Mouse (Mus musculus): ENCODE results near the gene Dock6. TPM values are rescaled to one million over a fixed set of nuclear protein-coding genes. Genes with fewer than 3 reads are reported as not detected.
A peak's percentile ranks its signal among the peaks of the same experiment; 100 is the strongest.

Dock6 gene
- polyA plus RNA-seq, 1 experiment from 2014 or later, result 68.0 TPM

GRCm38 (mm10) chr9:21754003-21754402, 98.4 kb downstream of the Dock6 start:
- H3K4me1 ChIP-seq, result peaks cover 41% of the 10 kb centered on the region
- no peaks in the 10 kb centered on the region for H3K27me3 ChIP-seq
- H3K36me3 ChIP-seq, result peaks cover 30% of the 10 kb centered on the region
- no peak overlapping the region for H3K4me2 ChIP-seq
- no peaks in the 10 kb centered on the region for H3K9me3 ChIP-seq
- 59% methylated on average over 2 of the region's 2 CpGs for WGBS
- peak overlapping the region; percentile 72 for H3K27ac ChIP-seq
- no peak overlapping the region for H3K4me3 ChIP-seq
- H3K9ac ChIP-seq, result no peak overlapping the region
- peak; percentile 71 for ATAC-seq (ENCODE audit: borderline replicate concordance, extremely low read depth, low FRiP score, low TSS enrichment)

GRCm38 (mm10) chr9:21752252-21752792, 100.1 kb downstream of the Dock6 start:
- no peak overlapping the region for H3K9ac ChIP-seq
- peak overlapping the region; percentile 53 for H3K27ac ChIP-seq
- no peaks in the 10 kb centered on the region for H3K9me3 ChIP-seq
- H3K36me3 ChIP-seq, result peaks cover 38% of the 10 kb centered on the region
- 46% methylated on average over 10 of the region's 10 CpGs for WGBS
- no peak overlapping the region for H3K4me2 ChIP-seq
- ATAC-seq (ENCODE audit: borderline replicate concordance, extremely low read depth, low FRiP score, low TSS enrichment), result no peak
- no peak overlapping the region for H3K4me3 ChIP-seq
- H3K27me3 ChIP-seq, result no peaks in the 10 kb centered on the region
- peaks cover 47% of the 10 kb centered on the region for H3K4me1 ChIP-seq

- Histone ChIP-seq H3K9ac (no peak overlapping the region), H3K4me1 (peaks cover 49% of the 10 kb centered on the region), H3K4me2 (no peak overlapping the region), H3K27ac (peak overlapping the region; percentile 21; the same call in 1 of the 2 replicates), H3K4me3 (no peak overlapping the region), H3K9me3 (no peaks in the 10 kb centered on the region), H3K36me3 (peaks cover 38% of the 10 kb centered on the region), H3K27me3 (no peaks in the 10 kb centered on the region)
- WGBS, result 55% methylated on average over 6 of the region's 6 CpGs
- no peak for ATAC-seq (ENCODE audit: borderline replicate concordance, extremely low read depth, low FRiP score, low TSS enrichment)
Observed at GRCm38 (mm10) chr9:21751347-21751746, 101.1 kb downstream of the Dock6 start.

GRCm38 (mm10) chr9:21750370-21750769, 102.1 kb downstream of the Dock6 start:
- peaks cover 49% of the 10 kb centered on the region for H3K4me1 ChIP-seq
- H3K27me3 ChIP-seq, result no peaks in the 10 kb centered on the region
- no peak for ATAC-seq (ENCODE audit: borderline replicate concordance, extremely low read depth, low FRiP score, low TSS enrichment)
- peaks cover 40% of the 10 kb centered on the region for H3K36me3 ChIP-seq
- H3K9ac ChIP-seq, result no peak overlapping the region
- no peaks in the 10 kb centered on the region for H3K9me3 ChIP-seq
- 78% methylated on average over 3 of the region's 3 CpGs for WGBS
- peak overlapping the region; percentile 62 for H3K27ac ChIP-seq
- H3K4me2 ChIP-seq, result no peak overlapping the region
- no peak overlapping the region for H3K4me3 ChIP-seq

Small RNA genes lying within 50 kb of the gene (microRNA-seq; reads per million reads assigned to microRNA genes)
- gene Mir7083, result 9.6 reads per million, percentile 28 among the genes with 10 or more reads in this experiment

Other genes starting within 250 kb of the Dock6 start
- gene Smarca4, start 236.5 kb downstream of the Dock6 start, polyA plus RNA-seq (2015; fragmentation: Nextera tagmentation; extraction: Ambion mirVana), result 74.6 and 83.2 TPM in 2 replicates
- gene Ldlr, start 129.2 kb downstream of the Dock6 start, polyA plus RNA-seq (2015; fragmentation: Nextera tagmentation; extraction: Ambion mirVana), result 38.9 and 39.5 TPM in 2 replicates
- 154 TPM in 2 replicates for gene Spc24, start 92.3 kb downstream of the Dock6 start, polyA plus RNA-seq (2015; fragmentation: Nextera tagmentation; extraction: Ambion mirVana)
- gene Kank2, start 53.9 kb downstream of the Dock6 start, polyA plus RNA-seq (2015; fragmentation: Nextera tagmentation; extraction: Ambion mirVana), result 27.7 and 30.0 TPM in 2 replicates
- 2.1 and 2.3 TPM in 2 replicates for gene Angptl8, start 17.1 kb downstream of the Dock6 start, polyA plus RNA-seq (2015; fragmentation: Nextera tagmentation; extraction: Ambion mirVana)
- 15.3 and 20.2 TPM in 2 replicates for gene Rab3d, start 65.6 kb upstream of the Dock6 start, polyA plus RNA-seq (2015; fragmentation: Nextera tagmentation; extraction: Ambion mirVana)
- gene Ccdc159, start 74.8 kb upstream of the Dock6 start, polyA plus RNA-seq (2015; fragmentation: Nextera tagmentation; extraction: Ambion mirVana), result 3.2 and 4.6 TPM in 2 replicates
- gene Tmem205, start 74.9 kb upstream of the Dock6 start, polyA plus RNA-seq (2015; fragmentation: Nextera tagmentation; extraction: Ambion mirVana), result 51.9 and 52.6 TPM in 2 replicates
- 7.8 and 8.0 TPM in 2 replicates for gene Plppr2, start 84.4 kb upstream of the Dock6 start, polyA plus RNA-seq (2015; fragmentation: Nextera tagmentation; extraction: Ambion mirVana)
- 6.5 and 6.7 TPM in 2 replicates for gene Swsap1, start 103.1 kb upstream of the Dock6 start, polyA plus RNA-seq (2015; fragmentation: Nextera tagmentation; extraction: Ambion mirVana)
- 6.8 and 7.3 TPM in 2 replicates for gene Epor, start 110.9 kb upstream of the Dock6 start, polyA plus RNA-seq (2015; fragmentation: Nextera tagmentation; extraction: Ambion mirVana)
- gene Rgl3, start 136.8 kb upstream of the Dock6 start, polyA plus RNA-seq (2015; fragmentation: Nextera tagmentation; extraction: Ambion mirVana), result 4.9 and 7.2 TPM in 2 replicates
- 3.9 and 4.4 TPM in 2 replicates for gene Ccdc151, start 150.0 kb upstream of the Dock6 start, polyA plus RNA-seq (2015; fragmentation: Nextera tagmentation; extraction: Ambion mirVana)
- gene Prkcsh, start 150.2 kb upstream of the Dock6 start, polyA plus RNA-seq (2015; fragmentation: Nextera tagmentation; extraction: Ambion mirVana), result 127 and 137 TPM in 2 replicates
- gene Elavl3, start 199.4 kb upstream of the Dock6 start, polyA plus RNA-seq (2015; fragmentation: Nextera tagmentation; extraction: Ambion mirVana), result 0.25 and 0.51 TPM in 2 replicates
- not detected in 2 replicates for gene Gm49318, start 218.6 kb upstream of the Dock6 start, polyA plus RNA-seq (2015; fragmentation: Nextera tagmentation; extraction: Ambion mirVana)
- 13.4 and 15.3 TPM in 2 replicates for gene Zfp653, start 218.7 kb upstream of the Dock6 start, polyA plus RNA-seq (2015; fragmentation: Nextera tagmentation; extraction: Ambion mirVana)
- 33.2 and 33.9 TPM in 2 replicates for gene Ecsit, start 232.8 kb upstream of the Dock6 start, polyA plus RNA-seq (2015; fragmentation: Nextera tagmentation; extraction: Ambion mirVana)
- gene Cnn1, start 246.6 kb upstream of the Dock6 start, polyA plus RNA-seq (2015; fragmentation: Nextera tagmentation; extraction: Ambion mirVana), result 60.9 and 71.5 TPM in 2 replicates

Data from lung, embryonic 15.5 days (tissue).